Mouse (Mus musculus): ENCODE measurements at regions not wholly inside any gene's neighbourhood (a gene's known extent, or its start where the extent isn't known, plus 50 kb on each side); places are given as distances from the start of the nearest gene placed in this dataset.

GRCm38 (mm10) chr10:44697966-44698365 is 169.7 kb upstream of the Prdm1 start:
- no peak for TF ChIP-seq CTCF (IDR thresholded peaks at IDR 0.05; ENCODE audit: low read depth)
- 57% methylated on average over 2 of the region's 2 CpGs for WGBS
- Histone ChIP-seq H3K27ac (ENCODE audit: low read depth, low read length) (no peak overlapping the region), H3K36me3 (ENCODE audit: control insufficient read depth, insufficient read depth) (no peaks in the 10 kb centered on the region), H3K27me3 (replicated peaks; ENCODE audit: control insufficient read depth, insufficient read depth, low read length) (no peaks in the 10 kb centered on the region), H3K4me3 (ENCODE audit: low read depth, low read length) (no peak overlapping the region), H3K9ac (ENCODE audit: low read depth, low read length) (no peak overlapping the region), H3K4me1 (replicated peaks; ENCODE audit: control insufficient read depth, insufficient read depth, low read length) (no peaks in the 10 kb centered on the region), H3K9me3 (ENCODE audit: control insufficient read depth) (no peaks in the 10 kb centered on the region), H3K4me2 (replicated peaks; ENCODE audit: low read depth) (no peak overlapping the region)
- ATAC-seq, result no peak

GRCm38 (mm10) chr10:44696973-44697372 is 168.7 kb upstream of the Prdm1 start:
- Histone ChIP-seq H3K4me1 (replicated peaks; ENCODE audit: control insufficient read depth, insufficient read depth, low read length) (no peaks in the 10 kb centered on the region), H3K9ac (ENCODE audit: low read depth, low read length) (no peak overlapping the region), H3K27me3 (replicated peaks; ENCODE audit: control insufficient read depth, insufficient read depth, low read length) (no peaks in the 10 kb centered on the region), H3K9me3 (ENCODE audit: control insufficient read depth) (no peaks in the 10 kb centered on the region), H3K27ac (ENCODE audit: low read depth, low read length) (no peak overlapping the region), H3K36me3 (ENCODE audit: control insufficient read depth, insufficient read depth) (no peaks in the 10 kb centered on the region), H3K4me2 (replicated peaks; ENCODE audit: low read depth) (no peak overlapping the region), H3K4me3 (ENCODE audit: low read depth, low read length) (no peak overlapping the region)
- ATAC-seq, result no peak
- no peak for TF ChIP-seq CTCF (IDR thresholded peaks at IDR 0.05; ENCODE audit: low read depth)
- 61% methylated on average over 2 of the region's 2 CpGs for WGBS

DNA sequence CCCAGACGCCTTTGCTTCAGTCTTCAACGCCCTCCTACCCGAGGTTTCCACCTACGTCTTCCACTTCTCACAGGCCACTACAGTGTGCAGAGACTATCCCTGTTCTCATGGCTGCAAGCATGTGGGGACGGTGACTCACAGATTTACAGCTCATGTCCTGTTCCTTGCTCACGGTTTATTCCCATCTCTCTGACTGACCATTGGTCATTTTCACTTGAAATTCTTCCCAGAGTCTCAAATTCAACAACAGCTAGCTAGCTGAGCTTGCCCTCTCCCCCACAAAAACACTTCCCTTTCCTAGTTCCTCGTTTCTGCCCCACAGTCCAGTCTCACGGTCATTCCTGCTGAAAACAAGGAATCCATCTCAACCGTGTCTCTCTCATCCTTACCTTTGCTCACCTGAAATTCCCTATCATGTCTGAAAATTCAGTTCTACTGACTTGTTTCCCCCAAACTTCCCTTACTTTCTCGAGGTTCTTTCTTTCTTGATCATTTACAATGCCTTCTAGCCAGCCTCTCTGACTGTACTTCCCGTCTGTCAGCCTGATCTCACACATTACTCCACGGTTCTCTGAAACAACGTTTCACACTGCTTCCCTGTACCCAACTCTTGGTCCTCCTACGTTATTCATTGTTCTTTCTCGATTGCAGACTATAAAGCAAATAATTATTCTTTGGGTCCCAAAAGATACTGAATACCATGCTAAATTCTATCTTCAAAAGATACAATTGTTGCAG is 163.5 kb upstream of the Prdm1 start:
- H3K4me3 ChIP-seq (ENCODE audit: low read depth, low read length), result no peak overlapping the region
- ATAC-seq, result no peak
- TF ChIP-seq CTCF (IDR thresholded peaks at IDR 0.05; ENCODE audit: low read depth), result no peak
- no peak overlapping the region for H3K4me2 ChIP-seq (replicated peaks; ENCODE audit: low read depth)
- no peaks in the 10 kb centered on the region for H3K9me3 ChIP-seq (ENCODE audit: control insufficient read depth)
- no peaks in the 10 kb centered on the region for H3K27me3 ChIP-seq (replicated peaks; ENCODE audit: control insufficient read depth, insufficient read depth, low read length)
- no peaks in the 10 kb centered on the region for H3K4me1 ChIP-seq (replicated peaks; ENCODE audit: control insufficient read depth, insufficient read depth, low read length)
- WGBS, result 70% methylated on average over 15 of the region's 15 CpGs
- no peaks in the 10 kb centered on the region for H3K36me3 ChIP-seq (ENCODE audit: control insufficient read depth, insufficient read depth)
- H3K27ac ChIP-seq (ENCODE audit: low read depth, low read length), result no peak overlapping the region
- H3K9ac ChIP-seq (ENCODE audit: low read depth, low read length), result no peak overlapping the region

DNA sequence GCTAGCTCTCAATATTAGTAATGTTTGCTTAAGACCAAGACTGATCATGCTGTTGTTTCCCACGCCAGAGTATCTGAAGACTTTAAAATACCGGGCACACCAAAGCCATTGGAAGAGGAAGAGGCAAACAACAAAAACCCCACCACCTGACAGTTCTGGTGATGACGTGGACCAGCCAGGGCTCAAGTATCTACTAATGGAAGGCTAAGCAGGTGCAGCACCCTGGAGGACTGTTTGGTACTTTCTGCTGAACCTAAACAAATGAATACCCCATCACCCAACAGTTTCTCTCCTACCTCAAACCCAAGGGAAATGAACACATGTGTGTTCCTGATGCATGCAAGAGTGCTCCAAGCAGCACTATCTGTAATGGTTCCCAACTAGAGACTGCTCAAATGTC is 160.3 kb upstream of the Prdm1 start:
- Histone ChIP-seq H3K4me1 (replicated peaks; ENCODE audit: control insufficient read depth, insufficient read depth, low read length) (no peaks in the 10 kb centered on the region), H3K4me2 (replicated peaks; ENCODE audit: low read depth) (no peak overlapping the region), H3K9ac (ENCODE audit: low read depth, low read length) (no peak overlapping the region), H3K27ac (ENCODE audit: low read depth, low read length) (no peak overlapping the region), H3K27me3 (replicated peaks; ENCODE audit: control insufficient read depth, insufficient read depth, low read length) (no peaks in the 10 kb centered on the region), H3K4me3 (ENCODE audit: low read depth, low read length) (no peak overlapping the region), H3K9me3 (ENCODE audit: control insufficient read depth) (no peaks in the 10 kb centered on the region), H3K36me3 (ENCODE audit: control insufficient read depth, insufficient read depth) (no peaks in the 10 kb centered on the region)
- ATAC-seq, result no peak
- no peak for TF ChIP-seq CTCF (IDR thresholded peaks at IDR 0.05; ENCODE audit: low read depth)
- 86% methylated on average over 3 of the region's 3 CpGs for WGBS

GRCm38 (mm10) chr10:44686055-44686454 is 157.8 kb upstream of the Prdm1 start:
- H3K4me2 ChIP-seq (replicated peaks; ENCODE audit: low read depth), result no peak overlapping the region
- H3K9ac ChIP-seq (ENCODE audit: low read depth, low read length), result no peak overlapping the region
- no peaks in the 10 kb centered on the region for H3K9me3 ChIP-seq (ENCODE audit: control insufficient read depth)
- TF ChIP-seq CTCF (IDR thresholded peaks at IDR 0.05; ENCODE audit: low read depth), result no peak
- no peak overlapping the region for H3K27ac ChIP-seq (ENCODE audit: low read depth, low read length)
- ATAC-seq, result no peak
- H3K4me1 ChIP-seq (replicated peaks; ENCODE audit: control insufficient read depth, insufficient read depth, low read length), result no peaks in the 10 kb centered on the region
- H3K36me3 ChIP-seq (ENCODE audit: control insufficient read depth, insufficient read depth), result no peaks in the 10 kb centered on the region
- 73% methylated on average over 4 of the region's 4 CpGs for WGBS
- H3K27me3 ChIP-seq (replicated peaks; ENCODE audit: control insufficient read depth, insufficient read depth, low read length), result no peaks in the 10 kb centered on the region
- no peak overlapping the region for H3K4me3 ChIP-seq (ENCODE audit: low read depth, low read length)

DNA sequence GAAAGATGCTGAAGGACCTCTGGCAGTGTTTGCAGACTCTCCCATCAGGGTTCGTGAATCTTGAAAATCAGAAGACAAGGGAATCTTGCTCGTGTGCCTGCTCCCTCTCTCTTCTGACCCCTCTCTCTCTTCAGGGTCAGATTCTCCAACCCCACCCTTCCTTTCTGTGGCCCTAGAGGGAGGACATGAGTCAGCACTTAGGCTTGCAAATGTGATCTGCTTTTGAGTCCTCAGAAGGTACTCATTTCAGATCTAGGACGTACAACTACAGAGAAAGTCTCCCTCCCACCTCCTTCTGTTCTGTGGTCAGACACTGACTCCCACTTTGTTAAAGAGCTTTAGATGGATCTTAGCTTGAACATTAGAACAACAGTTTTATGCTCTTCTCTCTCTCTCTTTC is 156.9 kb upstream of the Prdm1 start:
- 64% methylated on average over 3 of the region's 3 CpGs for WGBS
- no peak overlapping the region for H3K27ac ChIP-seq (ENCODE audit: low read depth, low read length)
- TF ChIP-seq CTCF (IDR thresholded peaks at IDR 0.05; ENCODE audit: low read depth), result no peak
- no peak overlapping the region for H3K9ac ChIP-seq (ENCODE audit: low read depth, low read length)
- ATAC-seq, result no peak
- no peaks in the 10 kb centered on the region for H3K9me3 ChIP-seq (ENCODE audit: control insufficient read depth)
- H3K4me3 ChIP-seq (ENCODE audit: low read depth, low read length), result no peak overlapping the region
- no peaks in the 10 kb centered on the region for H3K27me3 ChIP-seq (replicated peaks; ENCODE audit: control insufficient read depth, insufficient read depth, low read length)
- no peaks in the 10 kb centered on the region for H3K4me1 ChIP-seq (replicated peaks; ENCODE audit: control insufficient read depth, insufficient read depth, low read length)
- no peak overlapping the region for H3K4me2 ChIP-seq (replicated peaks; ENCODE audit: low read depth)
- no peaks in the 10 kb centered on the region for H3K36me3 ChIP-seq (ENCODE audit: control insufficient read depth, insufficient read depth)

DNA sequence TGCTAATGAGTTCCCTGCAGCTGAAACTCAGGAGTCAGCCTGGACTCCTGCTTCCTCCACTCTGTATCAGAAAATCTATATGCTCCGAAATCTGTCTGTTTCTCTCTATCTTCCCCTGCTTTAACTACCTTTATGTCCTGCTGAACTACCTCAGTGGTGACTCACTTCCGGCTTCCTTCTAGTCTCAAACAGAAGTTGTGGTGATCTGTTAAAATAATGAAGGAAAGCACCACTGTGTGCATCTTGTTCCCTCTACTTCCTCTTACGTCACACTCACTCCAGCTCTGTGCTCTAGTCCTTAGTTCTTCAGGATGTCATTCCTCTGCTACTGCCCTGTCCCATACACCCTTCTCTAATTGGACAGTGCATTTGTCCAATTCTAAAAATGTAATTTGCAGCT is 148.2 kb upstream of the Prdm1 start:
- no peak for TF ChIP-seq CTCF (IDR thresholded peaks at IDR 0.05; ENCODE audit: low read depth)
- H3K4me3 ChIP-seq (ENCODE audit: low read depth, low read length), result no peak overlapping the region
- ATAC-seq, result no peak
- no peaks in the 10 kb centered on the region for H3K4me1 ChIP-seq (replicated peaks; ENCODE audit: control insufficient read depth, insufficient read depth, low read length)
- 77% methylated on average over 3 of the region's 3 CpGs for WGBS
- no peaks in the 10 kb centered on the region for H3K9me3 ChIP-seq (ENCODE audit: control insufficient read depth)
- no peak overlapping the region for H3K9ac ChIP-seq (ENCODE audit: low read depth, low read length)
- H3K4me2 ChIP-seq (replicated peaks; ENCODE audit: low read depth), result no peak overlapping the region
- H3K27me3 ChIP-seq (replicated peaks; ENCODE audit: control insufficient read depth, insufficient read depth, low read length), result no peaks in the 10 kb centered on the region
- H3K27ac ChIP-seq (ENCODE audit: low read depth, low read length), result no peak overlapping the region
- H3K36me3 ChIP-seq (ENCODE audit: control insufficient read depth, insufficient read depth), result no peaks in the 10 kb centered on the region

Measured in intestine, postnatal 0 days (tissue).